Mouse (Mus musculus) urinary bladder, postnatal 25 days (tissue): ENCODE data around the gene Frmd8.
"Not testable (repeated sequence)": the region's sequence is repeated elsewhere in the genome, so short reads cannot be mapped to it uniquely, and the experiment has no call there.

Experiments used
- DNase-seq: peaks from one replicate; pipeline ENCODE4 v3.0.0; 2022; ENCODE audit warnings: low spot score

Gene Frmd8

DNA sequence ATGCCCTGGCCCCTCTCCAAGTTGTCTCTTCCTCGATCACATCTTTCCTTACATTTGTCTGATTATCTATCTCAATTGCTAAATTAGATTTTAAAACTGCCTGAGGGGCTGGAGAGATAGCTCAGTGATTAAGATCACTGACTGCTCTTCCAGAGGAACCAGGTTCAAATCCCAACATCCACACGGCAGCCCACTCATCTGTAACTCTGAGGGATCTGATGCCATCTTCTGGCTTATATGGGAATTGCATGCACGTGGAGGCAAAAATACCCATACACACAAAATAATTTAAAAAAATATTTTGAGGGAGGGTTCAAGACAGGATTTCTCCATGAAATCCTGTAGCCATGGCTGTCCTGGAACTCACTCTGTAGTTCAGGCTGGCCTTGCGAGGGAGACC is 10.8 kb upstream of the Frmd8 start:
- no peak for DNase-seq

GRCm38 (mm10) chr19:5883935-5884334 is 8.9 kb upstream of the Frmd8 start:
- no peak for DNase-seq

- not testable (repeated sequence) for DNase-seq
These were observed 7.0 kb upstream of the Frmd8 start for GRCm38 (mm10) chr19:5882079-5882478.

GRCm38 (mm10) chr19:5881155-5881554 is 6.1 kb upstream of the Frmd8 start:
- no peak for DNase-seq

- DNase-seq = no peak
These were observed 4.7 kb upstream of the Frmd8 start for GRCm38 (mm10) chr19:5879735-5880134.

- no peak for DNase-seq
These were observed 3.8 kb upstream of the Frmd8 start for GRCm38 (mm10) chr19:5878916-5879315.

DNA sequence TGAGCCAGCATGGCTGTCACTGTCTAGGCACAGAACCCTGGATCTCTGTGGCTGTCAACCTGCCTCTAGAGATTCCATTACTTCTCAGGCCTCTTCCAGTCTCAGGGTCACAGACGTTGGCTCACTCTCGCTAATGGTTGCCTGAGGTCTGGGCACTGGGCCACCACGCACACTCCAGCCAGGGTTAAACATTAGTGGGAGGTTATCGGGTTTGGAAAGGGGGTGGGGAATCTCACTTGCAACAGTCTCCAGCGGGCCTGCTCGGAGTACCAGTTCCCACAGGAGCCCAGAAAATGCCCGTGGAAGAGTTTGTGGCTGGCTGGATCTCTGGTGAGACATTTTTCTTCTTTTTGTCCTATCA is 3.3 kb upstream of the Frmd8 start:
- DNase-seq = no peak

DNA sequence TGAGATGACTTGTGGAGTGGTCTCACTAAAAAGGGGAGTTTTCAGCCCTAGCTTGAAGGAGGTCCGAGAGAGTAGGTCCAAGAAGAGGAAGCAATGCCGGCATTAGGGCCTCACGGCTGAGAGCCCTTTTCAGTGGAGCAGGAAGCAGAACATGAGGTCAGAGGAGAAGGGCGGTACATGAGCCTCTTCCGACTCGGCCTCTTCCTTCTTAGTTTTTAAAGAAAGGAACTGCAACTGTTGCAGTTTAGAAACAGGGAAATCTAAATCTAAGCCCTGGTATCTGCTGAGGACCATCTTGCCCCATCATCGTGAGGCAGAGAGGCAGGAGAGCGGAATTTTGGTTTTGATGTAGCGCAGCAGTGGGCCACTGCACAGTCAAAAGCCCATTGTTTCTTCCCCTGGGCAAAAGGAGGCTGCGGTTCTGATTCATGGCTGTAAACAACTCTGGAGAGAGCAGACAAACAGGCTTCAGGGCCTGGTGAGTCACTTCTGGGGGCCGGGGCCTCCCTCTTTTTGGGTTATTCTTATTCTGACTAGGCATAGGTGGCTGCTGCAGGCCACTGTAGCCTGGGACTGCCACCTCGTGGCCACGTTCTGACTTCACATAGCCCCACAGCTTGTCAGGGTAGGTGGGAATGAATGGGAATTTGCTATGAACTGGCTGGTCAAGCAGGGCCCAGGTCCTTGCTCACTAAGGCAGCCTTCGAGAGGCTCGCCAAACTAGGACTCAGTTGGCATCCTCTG is 2.7 kb upstream of the Frmd8 start, which contains the start of gene Slc25a45:
Gene Slc25a45, plus strand, starts transcription at position 191 of the 744 bp plus-strand sequence.
- peak; percentile 63 for DNase-seq

DNA sequence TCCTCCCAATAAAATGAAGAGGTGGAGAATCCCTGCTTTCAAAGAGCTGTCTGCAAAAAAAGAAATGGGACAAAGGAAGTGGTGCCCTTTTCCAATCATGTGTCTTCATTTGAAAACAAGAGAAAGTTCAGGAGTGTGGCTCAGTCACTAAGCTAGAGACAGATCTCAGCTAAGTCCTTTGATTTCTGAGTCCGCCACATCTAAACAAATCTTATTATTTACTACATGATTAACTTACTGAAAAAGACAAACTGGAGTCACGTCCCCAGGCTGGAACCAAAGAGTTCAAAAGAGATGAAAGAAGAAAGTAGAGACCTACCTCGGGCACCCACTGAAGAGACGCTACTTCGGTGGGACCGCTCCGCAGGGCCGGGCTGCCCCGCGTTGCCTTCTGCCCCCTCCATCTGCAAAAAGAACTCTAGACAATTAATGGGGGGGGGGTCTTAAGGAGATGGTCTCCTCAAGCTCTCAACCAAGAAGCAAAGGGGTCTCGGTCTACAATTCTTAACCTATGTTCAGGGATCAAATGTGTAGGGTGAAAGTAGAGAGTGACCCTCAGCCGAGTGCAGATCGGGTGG is 594 bp downstream of the Frmd8 start:
- DNase-seq = no peak

GRCm38 (mm10) chr19:5872931-5873556 is 2.0 kb downstream of the Frmd8 start:
- no peak for DNase-seq

DNA sequence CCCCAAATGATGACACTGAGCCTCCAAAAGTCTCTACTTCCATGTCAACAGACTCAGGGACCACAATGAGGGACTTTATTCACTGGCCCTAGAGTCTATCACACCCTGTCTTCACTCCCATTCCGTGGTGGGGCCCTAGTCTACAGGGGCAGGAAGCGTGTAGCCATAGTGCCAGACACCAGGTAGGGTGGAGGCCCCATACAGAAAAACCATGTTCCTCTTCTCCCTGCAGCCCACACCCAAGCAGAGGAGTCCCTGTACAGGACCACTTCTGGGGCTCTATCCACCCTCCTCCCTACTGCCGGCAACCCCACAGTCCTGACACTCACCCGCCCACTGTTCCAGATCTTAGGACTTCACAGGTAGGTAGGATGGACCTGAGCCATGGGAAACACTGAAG is 2.5 kb downstream of the Frmd8 start:
- DNase-seq = no peak

GRCm38 (mm10) chr19:5871683-5872082 is 3.4 kb downstream of the Frmd8 start:
- DNase-seq = no peak

- no peak for DNase-seq
These were observed 3.8 kb downstream of the Frmd8 start for GRCm38 (mm10) chr19:5871273-5871672.

DNA sequence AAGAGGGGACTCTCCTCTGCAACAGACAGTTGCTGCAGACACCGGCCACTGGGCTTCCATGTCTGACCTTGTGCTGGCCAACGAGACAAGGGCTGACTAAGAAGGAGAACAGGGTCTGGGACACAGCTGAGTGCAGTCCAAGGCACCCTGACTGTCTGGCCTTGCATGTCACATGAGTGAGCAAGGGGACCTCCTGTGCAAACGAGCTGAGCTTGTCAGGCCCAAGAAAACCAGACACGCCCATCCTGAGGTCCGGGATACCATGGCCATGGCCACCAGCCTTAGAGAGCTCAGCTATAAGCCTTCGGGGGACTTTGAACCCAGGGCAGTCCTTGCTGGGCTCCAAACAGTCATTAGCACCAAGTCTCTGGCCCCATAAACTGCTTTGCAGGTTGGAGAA is 7.0 kb downstream of the Frmd8 start:
- DNase-seq = no peak

- DNase-seq = no peak
These were observed 10.2 kb downstream of the Frmd8 start for GRCm38 (mm10) chr19:5864710-5865398.

GRCm38 (mm10) chr19:5863776-5864175 is 11.3 kb downstream of the Frmd8 start:
- no peak for DNase-seq

DNA sequence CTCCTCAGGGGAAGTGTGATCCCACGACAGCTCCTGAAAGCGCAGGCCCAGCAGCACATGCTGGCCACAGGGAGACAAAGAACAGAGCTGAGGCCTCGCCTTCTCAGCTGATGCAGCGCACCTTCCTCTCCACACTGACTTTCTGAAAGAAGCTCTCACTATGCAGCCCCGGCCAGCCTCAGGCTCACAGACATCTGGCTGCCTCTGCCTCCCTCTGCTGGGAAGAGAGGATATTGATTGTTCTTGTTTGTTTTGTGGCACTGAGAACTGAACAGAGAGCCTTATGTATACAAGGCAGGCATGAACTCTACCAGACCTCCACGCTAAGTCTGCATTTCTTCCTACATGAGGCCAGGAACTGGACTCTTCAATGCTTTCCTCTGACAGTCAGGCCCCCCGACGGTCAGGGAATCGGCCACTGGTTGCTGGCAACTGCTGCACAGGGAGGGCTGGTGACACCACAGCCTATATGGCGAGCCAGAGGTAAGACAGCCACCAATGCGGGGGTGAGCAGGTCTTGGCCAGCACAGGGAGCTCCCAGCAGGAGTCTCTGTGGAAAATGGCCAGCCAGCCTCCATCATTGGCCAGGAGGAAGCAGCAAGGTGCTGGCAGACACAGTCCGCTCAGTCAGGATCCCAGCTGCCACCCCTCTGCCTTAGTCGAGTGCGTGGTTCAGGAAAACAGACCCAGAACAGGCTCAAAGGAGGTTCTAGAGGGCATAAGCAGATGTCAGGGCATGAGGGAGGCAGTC is 12.6 kb downstream of the Frmd8 start:
- no peak for DNase-seq

- DNase-seq = no peak
These were observed 18.5 kb downstream of the Frmd8 start for GRCm38 (mm10) chr19:5856604-5857003.

GRCm38 (mm10) chr19:5852035-5852722 is 22.9 kb downstream of the Frmd8 start:
- no peak for DNase-seq

GRCm38 (mm10) chr19:5851481-5851971 is 23.5 kb downstream of the Frmd8 start:
- no peak for DNase-seq

- no peak for DNase-seq
These were observed 24.2 kb downstream of the Frmd8 start for GRCm38 (mm10) chr19:5850860-5851259.
